Mouse (Mus musculus) thymus, adult 2 months (tissue): Measurements from ENCODE around the gene Cd69. TPM values are rescaled to one million over a fixed set of nuclear protein-coding genes. Genes with fewer than 3 reads are reported as not detected.

Experiments used
- DNase-seq: peaks from one replicate; pipeline ENCODE4 v3.0.0; 2021
- H3K27ac ChIP-seq: fragments of 200-500 bp; 2 replicates; pipeline ENCODE4 v1.5.1; 2012; ENCODE audit warnings: low read length, control low read depth; ENCODE audit not compliant: control insufficient read depth, insufficient read depth
- H3K27me3 ChIP-seq: fragments of 200-500 bp; 2 replicates; pipeline ENCODE4 v1.6.1; 2012; ENCODE audit warnings: mild to moderate bottlenecking, low read length, moderate library complexity, mixed read lengths; ENCODE audit not compliant: control insufficient read depth, insufficient read depth
- H3K36me3 ChIP-seq: fragments of 200-500 bp; 2 replicates; pipeline ENCODE4 v1.6.1; 2012; ENCODE audit warnings: mild to moderate bottlenecking, low read length, moderate library complexity; ENCODE audit not compliant: control insufficient read depth, insufficient read depth
- H3K4me1 ChIP-seq: fragments of 200-500 bp; replicated peaks from 2 replicates; pipeline ENCODE4 v1.6.1; 2012; ENCODE audit warnings: low read length; ENCODE audit not compliant: control insufficient read depth, insufficient read depth
- H3K4me3 ChIP-seq: fragments of 200-500 bp; 2 replicates; pipeline ENCODE4 v1.5.1; 2012; ENCODE audit warnings: mild to moderate bottlenecking, low read length, control low read depth, moderate library complexity; ENCODE audit not compliant: control insufficient read depth, insufficient read depth
- CTCF ChIP-seq: fragments of 200-500 bp; IDR thresholded peaks from 2 replicates; pipeline ENCODE4 v1.5.1; 2012; ENCODE audit warnings: mild to moderate bottlenecking, control low read depth, low read length, moderate library complexity, borderline replicate concordance; ENCODE audit not compliant: control insufficient read depth, poor library complexity, insufficient read depth; ENCODE audit errors: extremely low read depth
- POLR2A ChIP-seq: fragments of 200-500 bp; IDR thresholded peaks from 2 replicates; pipeline ENCODE4 v1.6.1; 2012; ENCODE audit warnings: mild to moderate bottlenecking, low read length, control low read depth, moderate library complexity; ENCODE audit not compliant: control insufficient read depth, poor library complexity, insufficient read depth; ENCODE audit errors: extremely low read depth
- WGBS: fragments of 180-500 bp; shearing (Covaris S2); methylation state at CpG from one replicate; pipeline ENCODE4 v1.1.7; 2018; 5-methylcytosine and 5-hydroxymethylcytosine counted together
- polyA plus RNA-seq: library from polyadenylated mRNA; depleted of rRNA; stranded (reverse); fragments of >200 nt; gene quantifications from 2 replicates; pipeline ENCODE4 v1.2.3, GENCODE M21; 2012; rRNA removed

The Cd69 gene
- polyA plus RNA-seq, 1 experiment = 22.0 TPM

- H3K4me3 ChIP-seq = no peak overlapping the region
- H3K36me3 ChIP-seq = no peaks in the 10 kb centered on the region
- H3K27ac ChIP-seq = peak overlapping the region; percentile 51; the same call in 1 of the 2 replicates
- H3K4me1 ChIP-seq = peaks cover 7% of the 10 kb centered on the region
- 85% methylated on average over 3 of the region's 3 CpGs for WGBS
- no peak for DNase-seq
- no peaks in the 10 kb centered on the region; the same call in 1 of the 2 replicates for H3K27me3 ChIP-seq
- no peak for TF ChIP-seq POLR2A
- TF ChIP-seq CTCF = no peak
Observed at GRCm38 (mm10) chr6:129219897-129220517, 55.2 kb downstream of the Cd69 start.

GRCm38 (mm10) chr6:129218191-129218696 lies 57.0 kb downstream of the Cd69 start:
- H3K27ac ChIP-seq = peak overlapping the region; percentile 15; the same call in 1 of the 2 replicates

More at GRCm38 (mm10) chr6:129218191-129218696, 57.0 kb downstream of the Cd69 start:
- Histone ChIP-seq H3K4me3 (no peak overlapping the region), H3K36me3 (no peaks in the 10 kb centered on the region), H3K4me1 (peaks cover 9% of the 10 kb centered on the region), H3K27me3 (no peaks in the 10 kb centered on the region; the same call in 1 of the 2 replicates)
- no peak for DNase-seq
- WGBS = 95% methylated on average over 5 of the region's 5 CpGs
- TF ChIP-seq CTCF (no peak), POLR2A (no peak)

Other genes with a start within 250 kb of the Cd69 start
- gene Klrb1f, start 229.5 kb downstream of the Cd69 start, polyA plus RNA-seq = 0.64 and 1.0 TPM in 2 replicates
- 0.15 TPM in 1 of 2 replicates, not detected in the other for gene Clec2e, start 174.5 kb downstream of the Cd69 start, polyA plus RNA-seq
- 43.1 and 91.5 TPM in 2 replicates for gene Clec2d, start 94.8 kb downstream of the Cd69 start, polyA plus RNA-seq
- 0.10 and 0.15 TPM in 2 replicates for gene 4922502D21Rik, start 56.4 kb upstream of the Cd69 start, polyA plus RNA-seq
- 2.8 and 3.6 TPM in 2 replicates for gene Clec12a, start 67.3 kb upstream of the Cd69 start, polyA plus RNA-seq
- gene Clec12b, start 110.4 kb upstream of the Cd69 start, polyA plus RNA-seq = not detected in 2 replicates
- 1.3 and 1.4 TPM in 2 replicates for gene Clec1b, start 121.9 kb upstream of the Cd69 start, polyA plus RNA-seq
- 2.3 and 4.6 TPM in 2 replicates for gene Clec9a, start 133.4 kb upstream of the Cd69 start, polyA plus RNA-seq
- gene Clec1a, start 176.6 kb upstream of the Cd69 start, polyA plus RNA-seq = 0.33 and 0.65 TPM in 2 replicates
- 0.13 and 0.19 TPM in 2 replicates for gene Olr1, start 231.7 kb upstream of the Cd69 start, polyA plus RNA-seq
- 0.18 TPM in 1 of 2 replicates, not detected in the other for gene Tmem52b, start 237.1 kb upstream of the Cd69 start, polyA plus RNA-seq